Mouse (Mus musculus): ENCODE results near the gene Insig2. TPM values are rescaled to one million over a fixed set of nuclear protein-coding genes. Genes with fewer than 3 reads are reported as not detected.

The Insig2 gene
- polyA plus RNA-seq (2012; rRNA removed) (4.7 and 6.5 TPM in 2 replicates), polyA plus RNA-seq (2014; fragmentation: Nextera tagmentation; extraction: Ambion mirVana) (5.2 and 6.4 TPM in 2 replicates)

GRCm38 (mm10) chr1:121332485-121332884 is at the start of gene Insig2:
TSS of gene Insig2 (minus strand) at chr1:121332589.
- Histone ChIP-seq H3K9me3 (ENCODE audit: control insufficient read depth, low read length) (no peaks in the 10 kb centered on the region), H3K36me3 (replicated peaks; ENCODE audit: control insufficient read depth, insufficient read depth, low read depth) (no peaks in the 10 kb centered on the region), H3K27ac (no peak within 1 kb of the TSS), H3K9ac (replicated peaks) (no peak within 1 kb of the TSS), H3K4me1 (replicated peaks; ENCODE audit: control insufficient read depth in 2 of 2, insufficient read depth in 2 of 2, low read length in 1 of 2) (peaks cover 3 to 5% of the 10 kb centered on the region in 2 experiments; a peak in 3 of 4 replicates), H3K4me2 (ENCODE audit: low read depth) (no peak within 1 kb of the TSS), H3K27me3 (ENCODE audit: control insufficient read depth, insufficient read depth, low read length) (no peaks in the 10 kb centered on the region), H3K4me3 (ENCODE audit: insufficient read depth in 1 of 2, low read depth in 2 of 2, low read length in 2 of 2) (no peak within 1 kb of the TSS)
- DNase-seq (ENCODE audit: low read depth in 3 of 3, low spot score in 3 of 3), result no peak
- no peak for TF ChIP-seq EP300 (IDR thresholded peaks at IDR 0.05; ENCODE audit: low read depth)
- no peak for TF ChIP-seq CTCF (IDR thresholded peaks at IDR 0.05; ENCODE audit: low read depth)
- ATAC-seq (ENCODE audit: insufficient read depth), result no peak
- WGBS (ENCODE audit: insufficient replicate concordance), result 42% methylated on average over 1 of the region's 1 CpGs

DNA sequence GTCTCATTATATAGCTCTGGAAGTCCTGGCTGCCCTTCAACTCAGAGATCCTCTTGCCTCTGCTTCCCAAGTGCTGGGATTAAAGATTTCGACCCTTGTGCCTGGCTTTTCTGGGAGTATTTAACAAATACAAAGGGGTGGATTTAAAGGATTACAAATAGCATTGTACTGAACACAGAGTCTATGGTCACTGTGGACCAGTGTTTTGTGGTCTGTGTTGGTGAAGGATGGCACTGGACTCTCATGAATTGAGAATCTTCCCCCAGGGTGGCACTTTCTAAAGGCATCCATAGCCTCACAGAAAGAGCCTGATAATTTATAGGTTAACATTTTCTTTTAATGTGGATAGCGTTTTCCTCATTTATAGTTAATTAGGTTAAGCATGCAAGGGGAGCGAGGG is 49.2 kb upstream of the Insig2 start:
- no peak for TF ChIP-seq EP300 (IDR thresholded peaks at IDR 0.05; ENCODE audit: low read depth)
- no peak for TF ChIP-seq CTCF (IDR thresholded peaks at IDR 0.05; ENCODE audit: low read depth)
- Histone ChIP-seq H3K36me3 (replicated peaks; ENCODE audit: control insufficient read depth, insufficient read depth, low read depth) (no peaks in the 10 kb centered on the region), H3K4me2 (ENCODE audit: low read depth) (no peak overlapping the region), H3K27me3 (ENCODE audit: control insufficient read depth, insufficient read depth, low read length) (no peaks in the 10 kb centered on the region), H3K4me1 (replicated peaks; ENCODE audit: control insufficient read depth in 2 of 2, insufficient read depth in 2 of 2, low read length in 1 of 2) (no peaks in the 10 kb centered on the region), H3K9ac (replicated peaks) (no peak overlapping the region), H3K9me3 (ENCODE audit: control insufficient read depth, low read length) (no peaks in the 10 kb centered on the region), H3K27ac (no peak overlapping the region), H3K4me3 (ENCODE audit: insufficient read depth in 1 of 2, low read depth in 2 of 2, low read length in 2 of 2) (no peak overlapping the region)
- 46% methylated on average over 3 of the region's 3 CpGs for WGBS (ENCODE audit: insufficient replicate concordance)
- ATAC-seq (ENCODE audit: insufficient read depth) (no peak), DNase-seq (ENCODE audit: low read depth in 3 of 3, low spot score in 3 of 3) (no peak)

GRCm38 (mm10) chr1:121380033-121380432 is 47.6 kb upstream of the Insig2 start:
- Histone ChIP-seq H3K36me3 (replicated peaks; ENCODE audit: control insufficient read depth, insufficient read depth, low read depth) (no peaks in the 10 kb centered on the region), H3K9me3 (ENCODE audit: control insufficient read depth, low read length) (no peaks in the 10 kb centered on the region), H3K4me3 (ENCODE audit: insufficient read depth in 1 of 2, low read depth in 2 of 2, low read length in 2 of 2) (no peak overlapping the region), H3K4me1 (replicated peaks; ENCODE audit: control insufficient read depth in 2 of 2, insufficient read depth in 2 of 2, low read length in 1 of 2) (no peaks in the 10 kb centered on the region), H3K9ac (replicated peaks) (no peak overlapping the region), H3K27ac (no peak overlapping the region), H3K4me2 (ENCODE audit: low read depth) (no peak overlapping the region), H3K27me3 (ENCODE audit: control insufficient read depth, insufficient read depth, low read length) (no peaks in the 10 kb centered on the region)
- 50% methylated on average over 3 of the region's 3 CpGs for WGBS (ENCODE audit: insufficient replicate concordance)
- DNase-seq (ENCODE audit: low read depth in 3 of 3, low spot score in 3 of 3) (no peak), ATAC-seq (ENCODE audit: insufficient read depth) (no peak)
- TF ChIP-seq CTCF (IDR thresholded peaks at IDR 0.05; ENCODE audit: low read depth) (no peak), EP300 (IDR thresholded peaks at IDR 0.05; ENCODE audit: low read depth) (no peak)

DNA sequence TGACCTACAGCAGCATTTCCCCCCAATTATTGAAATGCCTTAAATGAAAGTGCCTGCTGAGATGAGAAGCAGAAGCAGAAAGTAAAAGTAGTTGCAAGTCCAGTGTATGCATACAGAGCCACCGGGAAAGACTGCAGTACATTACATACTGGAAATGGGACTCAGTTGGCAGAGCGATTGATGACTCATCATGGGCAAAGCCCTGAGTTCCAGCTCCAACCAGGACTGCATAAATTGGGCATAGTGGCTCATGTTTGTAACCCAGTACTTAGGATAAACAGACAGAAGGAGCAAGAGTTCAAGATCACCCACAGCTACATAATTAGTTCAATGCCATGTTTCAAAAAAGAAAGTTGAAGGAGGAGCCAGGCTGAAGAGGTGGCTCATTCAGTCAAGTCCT is 45.5 kb upstream of the Insig2 start:
- H3K4me2 ChIP-seq (ENCODE audit: low read depth), result no peak overlapping the region
- no peaks in the 10 kb centered on the region for H3K27me3 ChIP-seq (ENCODE audit: control insufficient read depth, insufficient read depth, low read length)
- H3K27ac ChIP-seq, result no peak overlapping the region
- H3K4me3 ChIP-seq (ENCODE audit: insufficient read depth in 1 of 2, low read depth in 2 of 2, low read length in 2 of 2), result no peak overlapping the region
- DNase-seq (ENCODE audit: low read depth in 3 of 3, low spot score in 3 of 3), result no peak
- no peaks in the 10 kb centered on the region for H3K9me3 ChIP-seq (ENCODE audit: control insufficient read depth, low read length)
- TF ChIP-seq EP300 (IDR thresholded peaks at IDR 0.05; ENCODE audit: low read depth) (no peak), CTCF (IDR thresholded peaks at IDR 0.05; ENCODE audit: low read depth) (no peak)
- H3K9ac ChIP-seq (replicated peaks), result no peak overlapping the region
- H3K4me1 ChIP-seq (replicated peaks; ENCODE audit: control insufficient read depth in 2 of 2, insufficient read depth in 2 of 2, low read length in 1 of 2), result no peaks in the 10 kb centered on the region
- H3K36me3 ChIP-seq (replicated peaks; ENCODE audit: control insufficient read depth, insufficient read depth, low read depth), result no peaks in the 10 kb centered on the region
- no peak for ATAC-seq (ENCODE audit: insufficient read depth)
- WGBS (ENCODE audit: insufficient replicate concordance), result 60% methylated on average over 2 of the region's 2 CpGs

- no peak for TF ChIP-seq CTCF (IDR thresholded peaks at IDR 0.05; ENCODE audit: low read depth)
- TF ChIP-seq EP300 (IDR thresholded peaks at IDR 0.05; ENCODE audit: low read depth), result no peak
- H3K9ac ChIP-seq (replicated peaks), result no peak overlapping the region
- no peaks in the 10 kb centered on the region for H3K4me1 ChIP-seq (replicated peaks; ENCODE audit: control insufficient read depth in 2 of 2, insufficient read depth in 2 of 2, low read length in 1 of 2)
- no peak overlapping the region for H3K4me2 ChIP-seq (ENCODE audit: low read depth)
- no peak for DNase-seq (ENCODE audit: low read depth in 3 of 3, low spot score in 3 of 3)
- no peaks in the 10 kb centered on the region for H3K36me3 ChIP-seq (replicated peaks; ENCODE audit: control insufficient read depth, insufficient read depth, low read depth)
- H3K4me3 ChIP-seq (ENCODE audit: insufficient read depth in 1 of 2, low read depth in 2 of 2, low read length in 2 of 2), result no peak overlapping the region
- ATAC-seq (ENCODE audit: insufficient read depth), result no peak
- H3K27me3 ChIP-seq (ENCODE audit: control insufficient read depth, insufficient read depth, low read length), result no peaks in the 10 kb centered on the region
- H3K9me3 ChIP-seq (ENCODE audit: control insufficient read depth, low read length), result no peaks in the 10 kb centered on the region
- H3K27ac ChIP-seq, result no peak overlapping the region
- WGBS (ENCODE audit: insufficient replicate concordance), result 63% methylated on average over 1 of the region's 1 CpGs
Measured at GRCm38 (mm10) chr1:121377410-121377809, 45.0 kb upstream of the Insig2 start.
